Mouse (Mus musculus) embryo, embryonic 10 days (tissue): ENCODE measurements at regions not wholly inside any gene's neighbourhood (a gene's known extent, or its start where the extent isn't known, plus 50 kb on each side); places are given as distances from the start of the nearest gene placed in this dataset.
A peak's percentile ranks its signal among the peaks of the same experiment; 100 is the strongest.
"Not testable (repeated sequence)": the region's sequence is repeated elsewhere in the genome, so short reads cannot be mapped to it uniquely, and the experiment has no call there.

Experiments used
- DNase-seq: peaks from one replicate; pipeline ENCODE4 v3.0.0-alpha.2; 2015; ENCODE audit warnings: low spot score

GRCm38 (mm10) chr2:63580489-63581139 is 396.5 kb upstream of the Kcnh7 start:
- DNase-seq = no peak

DNA sequence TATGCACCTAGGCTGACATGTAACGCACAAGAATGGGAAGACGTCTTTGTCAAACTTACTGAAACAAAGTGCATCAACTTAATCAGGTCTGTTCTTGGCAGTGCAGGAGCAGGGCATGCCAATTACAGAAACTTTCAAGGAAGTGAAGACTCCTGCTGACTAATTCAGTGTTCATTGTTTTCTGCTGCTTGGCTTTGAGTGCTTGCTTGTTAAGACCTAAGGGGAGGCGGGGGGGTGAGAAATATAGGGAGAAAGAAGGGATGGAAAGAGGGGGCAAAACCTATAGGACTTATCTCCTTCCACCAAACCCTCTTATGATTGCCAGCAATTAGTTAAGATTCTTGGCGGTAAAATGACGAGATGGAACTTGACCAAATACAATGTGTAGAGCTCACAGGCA is 391.1 kb upstream of the Kcnh7 start:
- no peak for DNase-seq

DNA sequence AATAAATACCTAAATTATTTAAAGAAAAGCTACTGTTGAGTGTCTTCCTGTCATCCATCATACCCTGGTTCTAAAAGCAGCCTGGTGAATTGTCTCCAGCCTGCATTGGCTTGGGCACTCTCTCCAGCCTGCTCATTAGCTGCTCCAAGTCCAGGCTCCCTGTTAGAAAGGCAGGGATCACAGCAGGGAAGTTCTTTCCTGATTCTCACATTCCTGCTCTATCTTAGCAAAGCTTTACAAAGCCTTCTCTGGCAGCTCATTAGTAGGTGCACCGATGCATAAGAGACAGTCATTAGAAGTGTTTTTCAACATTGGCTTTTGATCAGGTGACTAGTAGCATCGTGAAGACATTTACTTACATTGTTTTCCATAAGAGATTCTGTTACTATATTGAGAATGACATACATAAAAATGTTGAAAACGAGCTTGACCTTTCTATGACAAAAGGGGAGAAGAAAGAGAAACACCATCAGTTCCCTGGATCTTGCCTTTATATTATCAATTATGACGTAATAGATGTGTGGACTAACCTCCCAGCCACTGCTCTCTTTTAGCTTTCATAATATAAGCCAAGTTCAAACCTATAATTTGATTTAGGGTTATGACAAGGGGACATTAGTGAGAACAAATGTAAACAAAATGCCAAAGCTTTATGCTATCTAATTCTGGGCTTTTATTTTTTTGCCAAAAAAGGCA is 390.1 kb upstream of the Kcnh7 start:
- DNase-seq = peak; percentile 61

GRCm38 (mm10) chr2:63573015-63573807 is 389.1 kb upstream of the Kcnh7 start:
- peak; percentile 27 for DNase-seq

- DNase-seq = no peak
Observed at GRCm38 (mm10) chr2:63556858-63557419, 372.9 kb upstream of the Kcnh7 start.

- not testable (repeated sequence) for DNase-seq
Observed at GRCm38 (mm10) chr2:63541836-63542235, 357.7 kb upstream of the Kcnh7 start.

DNA sequence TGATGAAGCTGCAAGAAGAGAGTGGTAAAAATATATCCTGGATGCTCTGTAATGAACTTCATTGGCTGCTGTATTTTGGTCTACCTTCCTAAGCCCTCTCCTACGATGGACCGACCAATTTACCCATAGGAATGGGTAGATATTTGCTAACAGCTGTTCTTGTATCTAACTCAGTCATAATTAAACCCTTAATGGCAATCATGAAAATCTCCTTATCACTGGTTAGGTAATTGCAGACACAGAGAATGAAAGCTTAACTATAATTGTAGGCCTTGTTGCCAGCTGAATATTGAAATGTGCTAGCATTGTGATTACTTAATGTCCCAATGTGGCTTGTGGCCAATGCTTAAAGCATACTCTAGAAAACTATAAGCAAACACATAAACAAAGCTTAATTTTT is 334.4 kb upstream of the Kcnh7 start:
- no peak for DNase-seq

GRCm38 (mm10) chr2:63513554-63514226 is 329.6 kb upstream of the Kcnh7 start:
- DNase-seq = peak; percentile 33

GRCm38 (mm10) chr2:63503939-63504338 is 319.9 kb upstream of the Kcnh7 start:
- peak; percentile 61 for DNase-seq

DNA sequence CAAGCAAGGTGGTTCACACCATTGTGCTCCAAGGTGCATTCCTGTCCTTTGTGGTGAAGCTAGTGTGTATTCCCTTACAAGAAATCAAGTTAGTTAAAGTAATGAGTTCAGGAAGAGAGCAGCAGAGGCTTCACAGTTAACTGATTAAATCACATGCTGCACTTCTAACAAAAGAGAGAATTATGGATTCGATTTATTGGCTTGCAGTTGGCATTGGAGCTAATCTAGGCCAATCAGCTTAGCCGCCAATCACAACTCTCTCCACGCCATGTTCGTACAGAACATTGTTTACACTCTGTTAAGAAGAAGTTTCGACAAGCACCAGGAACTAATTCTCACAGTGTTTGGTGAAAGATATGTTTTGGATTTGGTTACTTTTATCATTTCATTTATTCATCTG is 292.3 kb upstream of the Kcnh7 start:
- DNase-seq = no peak

- DNase-seq = no peak
Observed at GRCm38 (mm10) chr2:63475255-63475654, 291.2 kb upstream of the Kcnh7 start.

DNA sequence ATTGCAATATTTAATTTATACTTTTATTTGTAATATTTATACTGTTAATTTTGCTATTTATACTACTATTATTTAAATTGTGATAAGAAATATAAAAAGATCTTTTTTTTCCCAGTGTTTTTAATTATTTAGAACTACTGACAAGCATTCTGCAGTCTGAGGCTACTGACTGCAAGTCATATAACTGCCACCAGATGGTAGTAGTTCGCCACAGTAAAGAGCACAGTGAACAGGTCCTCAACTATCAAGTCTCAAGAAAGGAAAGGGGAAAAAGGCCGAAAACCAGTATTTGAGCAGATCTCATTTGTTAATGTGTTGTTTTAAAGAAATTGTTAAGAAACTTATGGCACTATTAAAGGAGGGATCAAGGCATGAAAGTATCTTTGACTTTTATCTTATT is 289.6 kb upstream of the Kcnh7 start:
- peak; percentile 79 for DNase-seq

DNA sequence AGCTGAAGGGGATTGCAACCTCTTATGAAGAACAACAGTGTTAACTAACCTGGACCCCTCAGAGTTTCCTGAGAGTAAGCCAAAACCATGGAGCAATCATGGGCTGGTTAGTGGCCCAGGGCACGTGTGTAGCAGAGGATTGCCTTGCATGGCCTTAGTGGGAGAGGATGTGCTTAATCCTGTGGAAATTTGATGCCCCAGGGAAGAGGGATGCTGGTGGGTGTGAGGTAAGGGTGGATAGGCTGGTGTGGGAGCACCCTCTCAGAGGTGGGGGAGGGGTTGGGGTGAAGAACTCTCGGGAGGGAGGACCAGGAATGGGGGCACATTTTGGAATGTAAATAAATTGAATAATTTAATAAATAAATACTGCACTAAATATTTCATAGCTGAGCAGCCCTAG is 288.2 kb upstream of the Kcnh7 start:
- DNase-seq = no peak

DNA sequence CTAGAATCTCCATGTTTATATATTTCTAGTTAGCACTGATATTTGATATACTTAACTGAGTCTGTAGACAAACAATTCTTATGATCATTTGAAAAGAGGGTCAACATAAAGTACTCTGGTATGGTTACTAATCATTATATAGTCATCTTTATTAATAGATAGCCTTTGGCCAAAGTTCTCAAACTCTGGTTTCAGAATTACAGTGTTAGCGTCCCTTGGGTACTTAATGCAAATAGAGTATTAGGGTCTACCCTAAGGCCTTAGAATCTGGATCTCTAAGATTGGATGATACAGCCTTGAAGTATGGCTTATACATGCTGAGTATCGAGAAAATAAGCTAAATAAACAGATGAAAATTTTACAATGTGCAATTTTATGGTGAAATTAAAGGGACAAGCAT is 275.0 kb upstream of the Kcnh7 start:
- DNase-seq = no peak

- no peak for DNase-seq
Observed at GRCm38 (mm10) chr2:63454263-63455011, 270.4 kb upstream of the Kcnh7 start.

DNA sequence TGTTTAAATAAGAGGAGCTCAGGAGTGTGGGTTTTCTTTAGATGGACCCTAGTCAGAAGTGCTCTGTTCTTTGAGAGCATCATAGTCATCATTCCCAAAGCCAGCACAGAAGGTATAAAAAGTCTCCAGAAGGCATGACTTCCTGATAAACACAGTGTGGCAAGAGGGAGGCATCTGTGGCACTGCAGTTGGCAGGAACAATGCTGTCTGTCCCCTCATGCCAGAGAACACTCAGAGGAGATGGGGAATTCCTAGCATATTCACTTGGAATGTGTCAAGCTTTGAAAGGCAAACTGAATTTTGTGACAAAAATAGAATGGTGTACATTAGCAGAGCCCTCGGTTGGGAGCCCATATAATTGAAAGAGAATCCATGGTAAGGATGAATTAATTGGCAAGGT is 268.8 kb upstream of the Kcnh7 start:
- no peak for DNase-seq

- peak; percentile 10 for DNase-seq
Observed at GRCm38 (mm10) chr2:63452164-63452563, 268.1 kb upstream of the Kcnh7 start.

- no peak for DNase-seq
Observed at GRCm38 (mm10) chr2:63434327-63434726, 250.2 kb upstream of the Kcnh7 start.

DNA sequence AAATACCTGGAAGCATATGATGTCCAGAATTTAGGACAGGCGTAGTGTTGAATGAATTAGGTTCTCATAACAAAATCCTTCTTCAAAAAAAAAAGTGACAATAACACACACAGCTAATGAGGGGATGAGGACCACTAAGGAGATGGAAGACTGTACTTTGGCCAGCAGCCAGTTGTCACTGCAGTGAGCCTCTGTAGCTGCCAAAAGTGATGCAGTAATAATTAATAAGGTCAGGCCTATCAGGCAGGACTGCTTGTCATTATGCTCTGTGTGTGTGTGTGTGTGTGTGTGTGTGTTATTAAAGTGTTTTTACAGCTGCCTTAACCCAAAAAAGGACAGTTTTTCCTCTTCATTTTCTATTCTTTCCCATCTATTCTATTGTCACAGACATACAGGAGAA is 221.3 kb upstream of the Kcnh7 start:
- no peak for DNase-seq
